Mouse (Mus musculus): ENCODE data around the gene Eea1.

Gene Eea1

GRCm38 (mm10) chr10:95974462-95974861 is 34.0 kb downstream of the Eea1 start:
- no peak for TF ChIP-seq GATA4 (IDR thresholded peaks at IDR 0.05; ENCODE audit: insufficient replicate concordance, low read length)

- TF ChIP-seq GATA4 (IDR thresholded peaks at IDR 0.05; ENCODE audit: insufficient replicate concordance, low read length): no peak
These were observed 36.3 kb downstream of the Eea1 start for GRCm38 (mm10) chr10:95976798-95977197.

- TF ChIP-seq GATA4 (IDR thresholded peaks at IDR 0.05; ENCODE audit: insufficient replicate concordance, low read length): no peak
These were observed 49.3 kb downstream of the Eea1 start for GRCm38 (mm10) chr10:95989731-95990130.

- TF ChIP-seq GATA4 (IDR thresholded peaks at IDR 0.05; ENCODE audit: insufficient replicate concordance, low read length): no peak
These were observed 50.7 kb downstream of the Eea1 start for GRCm38 (mm10) chr10:95991176-95991575.

GRCm38 (mm10) chr10:96000904-96001303 is 60.5 kb downstream of the Eea1 start:
- TF ChIP-seq GATA4 (IDR thresholded peaks at IDR 0.05; ENCODE audit: insufficient replicate concordance, low read length): no peak

- TF ChIP-seq GATA4 (IDR thresholded peaks at IDR 0.05; ENCODE audit: insufficient replicate concordance, low read length): no peak
These were observed 75.3 kb downstream of the Eea1 start for GRCm38 (mm10) chr10:96015738-96016137.

GRCm38 (mm10) chr10:96017418-96017817 is 77.0 kb downstream of the Eea1 start:
- TF ChIP-seq GATA4 (IDR thresholded peaks at IDR 0.05; ENCODE audit: insufficient replicate concordance, low read length): no peak

GRCm38 (mm10) chr10:96033356-96033984 is 93.0 kb downstream of the Eea1 start:
- TF ChIP-seq GATA4 (IDR thresholded peaks at IDR 0.05; ENCODE audit: insufficient replicate concordance, low read length): no peak

GRCm38 (mm10) chr10:96034106-96034505 is 93.7 kb downstream of the Eea1 start:
- TF ChIP-seq GATA4 (IDR thresholded peaks at IDR 0.05; ENCODE audit: insufficient replicate concordance, low read length): no peak

GRCm38 (mm10) chr10:96035951-96036350 is 95.5 kb downstream of the Eea1 start:
- no peak for TF ChIP-seq GATA4 (IDR thresholded peaks at IDR 0.05; ENCODE audit: insufficient replicate concordance, low read length)

- TF ChIP-seq GATA4 (IDR thresholded peaks at IDR 0.05; ENCODE audit: insufficient replicate concordance, low read length): no peak
These were observed 103.8 kb downstream of the Eea1 start for GRCm38 (mm10) chr10:96044216-96044615.

GRCm38 (mm10) chr10:96047960-96048536 is 107.6 kb downstream of the Eea1 start:
- TF ChIP-seq GATA4 (IDR thresholded peaks at IDR 0.05; ENCODE audit: insufficient replicate concordance, low read length): no peak

GRCm38 (mm10) chr10:96048550-96048949 is 108.1 kb downstream of the Eea1 start:
- no peak for TF ChIP-seq GATA4 (IDR thresholded peaks at IDR 0.05; ENCODE audit: insufficient replicate concordance, low read length)

GRCm38 (mm10) chr10:96067347-96067746 is 126.9 kb downstream of the Eea1 start:
- no peak for TF ChIP-seq GATA4 (IDR thresholded peaks at IDR 0.05; ENCODE audit: insufficient replicate concordance, low read length)

- TF ChIP-seq GATA4 (IDR thresholded peaks at IDR 0.05; ENCODE audit: insufficient replicate concordance, low read length): no peak
These were observed 133.9 kb downstream of the Eea1 start for GRCm38 (mm10) chr10:96074386-96074785.

GRCm38 (mm10) chr10:96075403-96075802 is 135.0 kb downstream of the Eea1 start:
- no peak for TF ChIP-seq GATA4 (IDR thresholded peaks at IDR 0.05; ENCODE audit: insufficient replicate concordance, low read length)

- no peak for TF ChIP-seq GATA4 (IDR thresholded peaks at IDR 0.05; ENCODE audit: insufficient replicate concordance, low read length)
These were observed 135.4 kb downstream of the Eea1 start for GRCm38 (mm10) chr10:96075880-96076279.
